Mouse (Mus musculus): ENCODE measurements around the gene Capn10. TPM values are rescaled to one million over a fixed set of nuclear protein-coding genes. Genes with fewer than 3 reads are reported as not detected.

Gene Capn10
- polyA plus RNA-seq, 1 experiment from 2014 or later: 30.4 TPM

DNA sequence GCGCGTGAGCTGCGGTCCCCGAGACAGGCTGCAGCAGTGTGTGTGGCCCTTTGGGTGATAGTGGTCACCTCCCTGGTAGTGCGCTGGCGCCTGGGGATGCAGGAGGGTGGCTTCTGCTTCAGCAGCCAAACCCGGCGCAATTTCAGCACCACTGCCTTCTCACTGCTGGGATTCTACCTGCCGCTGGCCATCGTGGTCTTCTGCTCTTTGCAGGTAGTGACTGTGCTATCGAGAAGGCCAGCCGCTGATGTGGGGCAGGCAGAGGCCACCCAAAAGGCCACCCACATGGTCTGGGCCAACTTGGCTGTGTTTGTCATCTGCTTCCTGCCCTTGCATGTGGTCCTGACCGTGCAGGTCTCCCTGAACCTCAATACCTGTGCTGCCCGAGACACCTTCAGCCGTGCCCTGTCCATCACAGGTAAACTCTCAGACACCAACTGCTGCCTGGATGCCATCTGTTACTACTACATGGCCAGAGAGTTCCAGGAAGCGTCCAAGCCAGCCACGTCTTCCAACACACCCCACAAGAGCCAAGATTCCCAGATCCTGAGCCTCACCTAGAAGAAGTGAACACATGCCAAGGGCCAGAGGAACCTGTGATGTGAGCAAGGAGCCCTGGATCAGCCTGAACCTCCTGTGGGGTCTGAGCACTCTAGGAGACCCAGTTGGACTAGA, 48.9 kb downstream of the Capn10 start:
- Histone ChIP-seq H3K4me3 (no peak overlapping the region), H3K27me3 (no peaks in the 10 kb centered on the region; the same call in 1 of the 2 replicates), H3K9ac (no peak overlapping the region), H3K4me2 (no peak overlapping the region), H3K9me3 (no peaks in the 10 kb centered on the region), H3K27ac (no peak overlapping the region), H3K36me3 (no peaks in the 10 kb centered on the region), H3K4me1 (peaks cover 15% of the 10 kb centered on the region)
- ATAC-seq (ENCODE audit: borderline replicate concordance, extremely low read depth, low FRiP score, low TSS enrichment): no peak
- WGBS: 86% methylated on average over 17 of the region's 17 CpGs

- H3K4me1 ChIP-seq: no peaks in the 10 kb centered on the region
- no peak overlapping the region for H3K9ac ChIP-seq
- H3K27ac ChIP-seq: no peak overlapping the region
- ATAC-seq (ENCODE audit: borderline replicate concordance, extremely low read depth, low FRiP score, low TSS enrichment): no peak
- no peaks in the 10 kb centered on the region for H3K36me3 ChIP-seq
- H3K4me2 ChIP-seq: no peak overlapping the region
- WGBS: 85% methylated on average over 5 of the region's 5 CpGs
- no peaks in the 10 kb centered on the region for H3K9me3 ChIP-seq
- no peak overlapping the region for H3K4me3 ChIP-seq
- H3K27me3 ChIP-seq: no peaks in the 10 kb centered on the region
These were observed 50.8 kb downstream of the Capn10 start for GRCm38 (mm10) chr1:92984999-92985398.

GRCm38 (mm10) chr1:92988894-92989293, 54.7 kb downstream of the Capn10 start:
- Histone ChIP-seq H3K4me3 (no peak overlapping the region), H3K4me1 (no peaks in the 10 kb centered on the region), H3K27me3 (no peaks in the 10 kb centered on the region), H3K9ac (no peak overlapping the region), H3K36me3 (no peaks in the 10 kb centered on the region), H3K9me3 (no peaks in the 10 kb centered on the region), H3K4me2 (no peak overlapping the region), H3K27ac (no peak overlapping the region)
- WGBS: 48% methylated on average over 4 of the region's 4 CpGs
- no peak for ATAC-seq (ENCODE audit: borderline replicate concordance, extremely low read depth, low FRiP score, low TSS enrichment)

GRCm38 (mm10) chr1:92989891-92990290, 55.7 kb downstream of the Capn10 start:
- no peak for ATAC-seq (ENCODE audit: borderline replicate concordance, extremely low read depth, low FRiP score, low TSS enrichment)
- Histone ChIP-seq H3K27me3 (no peaks in the 10 kb centered on the region), H3K4me3 (no peak overlapping the region), H3K9ac (no peak overlapping the region), H3K4me2 (no peak overlapping the region), H3K27ac (no peak overlapping the region), H3K9me3 (no peaks in the 10 kb centered on the region), H3K36me3 (no peaks in the 10 kb centered on the region), H3K4me1 (no peaks in the 10 kb centered on the region)
- WGBS: 47% methylated on average over 4 of the region's 4 CpGs

DNA sequence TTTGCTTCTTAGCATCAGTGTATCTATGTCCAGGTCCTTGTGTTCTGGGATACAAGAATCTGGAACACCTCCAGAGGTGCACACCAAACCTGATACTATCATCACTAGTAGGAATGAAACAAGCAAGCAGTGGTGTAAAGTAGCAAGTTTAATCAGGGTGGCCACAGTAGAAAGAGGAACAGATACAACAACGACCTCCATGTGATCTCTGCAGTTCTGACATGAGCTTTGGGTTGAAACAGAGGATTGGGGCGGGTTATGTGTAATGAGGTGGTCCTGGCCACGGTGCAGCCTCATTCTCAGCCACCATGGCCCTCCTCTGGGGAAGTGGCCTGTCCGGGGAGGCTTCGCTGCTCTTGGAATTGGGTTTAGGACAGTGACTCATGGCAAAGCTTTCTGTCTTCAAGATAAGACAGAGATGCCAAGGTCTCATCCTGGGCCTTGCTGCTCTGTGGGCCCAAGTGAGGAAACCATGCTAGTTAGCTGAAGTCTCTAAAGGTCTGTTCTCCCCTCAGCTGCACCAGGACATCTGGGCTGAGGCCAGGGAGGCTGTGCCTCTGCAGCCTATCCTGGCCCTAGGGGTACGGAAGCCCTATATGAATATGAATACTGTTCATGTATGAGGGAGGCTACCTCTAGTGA, 58.2 kb downstream of the Capn10 start:
- Histone ChIP-seq H3K4me1 (no peaks in the 10 kb centered on the region), H3K4me3 (no peak overlapping the region), H3K9me3 (no peaks in the 10 kb centered on the region), H3K36me3 (no peaks in the 10 kb centered on the region), H3K27ac (no peak overlapping the region), H3K9ac (no peak overlapping the region), H3K4me2 (no peak overlapping the region), H3K27me3 (no peaks in the 10 kb centered on the region)
- WGBS: 71% methylated on average over 6 of the region's 6 CpGs
- ATAC-seq (ENCODE audit: borderline replicate concordance, extremely low read depth, low FRiP score, low TSS enrichment): no peak

- ATAC-seq (ENCODE audit: borderline replicate concordance, extremely low read depth, low FRiP score, low TSS enrichment): no peak
- no peak overlapping the region for H3K4me2 ChIP-seq
- no peak overlapping the region for H3K9ac ChIP-seq
- whole genome bisulfite sequencing: 69% methylated on average over 2 of the region's 2 CpGs
- no peaks in the 10 kb centered on the region for H3K27me3 ChIP-seq
- no peaks in the 10 kb centered on the region for H3K9me3 ChIP-seq
- no peak overlapping the region for H3K4me3 ChIP-seq
- no peak overlapping the region for H3K27ac ChIP-seq
- no peaks in the 10 kb centered on the region for H3K4me1 ChIP-seq
- H3K36me3 ChIP-seq: no peaks in the 10 kb centered on the region
These were observed 58.7 kb downstream of the Capn10 start for GRCm38 (mm10) chr1:92992880-92993279.

Other genes with a start within 250 kb of the Capn10 start
- gene Gpc1, start 102.7 kb upstream of the Capn10 start, polyA plus RNA-seq (2015; fragmentation: Nextera tagmentation; extraction: Ambion mirVana): 34.2 and 35.1 TPM in 2 replicates
- gene Ankmy1, start 31.5 kb upstream of the Capn10 start, polyA plus RNA-seq (2015; fragmentation: Nextera tagmentation; extraction: Ambion mirVana): 0.27 and 0.43 TPM in 2 replicates
- gene Dusp28, start 27.4 kb upstream of the Capn10 start, polyA plus RNA-seq (2015; fragmentation: Nextera tagmentation; extraction: Ambion mirVana): 9.9 and 11.5 TPM in 2 replicates
- 41.9 and 43.0 TPM in 2 replicates for gene Rnpepl1, start 23.6 kb upstream of the Capn10 start, polyA plus RNA-seq (2015; fragmentation: Nextera tagmentation; extraction: Ambion mirVana)
- gene Gpr35, start 16.5 kb downstream of the Capn10 start, polyA plus RNA-seq (2015; fragmentation: Nextera tagmentation; extraction: Ambion mirVana): 0.36 and 0.62 TPM in 2 replicates
- gene Aqp12, start 72.0 kb downstream of the Capn10 start, polyA plus RNA-seq (2015; fragmentation: Nextera tagmentation; extraction: Ambion mirVana): not detected in 2 replicates
- gene Kif1a, start 167.6 kb downstream of the Capn10 start, polyA plus RNA-seq (2015; fragmentation: Nextera tagmentation; extraction: Ambion mirVana): 6.5 and 10.8 TPM in 2 replicates
- gene Agxt, start 200.9 kb downstream of the Capn10 start, polyA plus RNA-seq (2015; fragmentation: Nextera tagmentation; extraction: Ambion mirVana): not detected in 2 replicates
- 14.1 and 16.7 TPM in 2 replicates for gene 2310007B03Rik, start 226.6 kb downstream of the Capn10 start, polyA plus RNA-seq (2015; fragmentation: Nextera tagmentation; extraction: Ambion mirVana)
- 3.2 and 3.7 TPM in 2 replicates for gene Crocc2, start 234.3 kb downstream of the Capn10 start, polyA plus RNA-seq (2015; fragmentation: Nextera tagmentation; extraction: Ambion mirVana)